Mouse (Mus musculus) neutrophil, adult 5-6 weeks (primary cell): ENCODE data around the gene Cd300lb. TPM values are rescaled to one million over a fixed set of nuclear protein-coding genes. Genes with fewer than 3 reads are reported as not detected.
"Not testable (repeated sequence)": the region's sequence is repeated elsewhere in the genome, so short reads cannot be mapped to it uniquely, and the experiment has no call there.

Experiments used
- ATAC-seq: fragments of 151-379, 151-347 bp; 2 replicates; pipeline ENCODE4 v1.8.0; 2017; ENCODE audit warnings: mild to moderate bottlenecking, moderate TSS enrichment; ENCODE audit not compliant: insufficient number of reproducible peaks, poor library complexity, low FRiP score, severe bottlenecking; ENCODE audit errors: extremely low read depth
- total RNA-seq: library from RNA; stranded (forward); fragments of 200-1000 nt; gene quantifications from 2 replicates; pipeline ENCODE4 v1.2.3, GENCODE M21; 2017

Cd300lb gene
- total RNA-seq = 222 and 223 TPM in 2 replicates

DNA sequence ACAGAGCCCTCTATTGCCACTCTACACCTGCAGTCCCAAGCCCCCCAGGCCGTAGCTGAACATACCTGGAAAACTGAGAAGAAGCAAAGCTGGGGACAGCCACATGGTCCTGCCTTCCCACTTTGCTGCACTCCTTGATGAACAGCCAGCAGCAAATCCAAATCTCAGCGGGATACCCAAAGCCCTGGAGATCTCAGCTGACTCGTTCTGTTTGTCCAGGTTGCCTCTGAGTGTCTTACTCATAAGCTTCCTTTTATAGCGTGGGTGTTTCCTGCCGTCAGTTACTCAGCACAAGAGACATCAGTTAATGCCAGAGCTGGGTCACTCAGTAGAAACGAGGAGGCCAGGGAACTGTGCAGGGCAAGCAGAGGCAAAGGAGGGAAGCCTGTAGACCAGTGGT lies at the start of gene Cd300lb:
Gene Cd300lb (minus strand): TSS at position 243 of the 400 bp plus-strand sequence.
- ATAC-seq = peak; percentile 42

DNA sequence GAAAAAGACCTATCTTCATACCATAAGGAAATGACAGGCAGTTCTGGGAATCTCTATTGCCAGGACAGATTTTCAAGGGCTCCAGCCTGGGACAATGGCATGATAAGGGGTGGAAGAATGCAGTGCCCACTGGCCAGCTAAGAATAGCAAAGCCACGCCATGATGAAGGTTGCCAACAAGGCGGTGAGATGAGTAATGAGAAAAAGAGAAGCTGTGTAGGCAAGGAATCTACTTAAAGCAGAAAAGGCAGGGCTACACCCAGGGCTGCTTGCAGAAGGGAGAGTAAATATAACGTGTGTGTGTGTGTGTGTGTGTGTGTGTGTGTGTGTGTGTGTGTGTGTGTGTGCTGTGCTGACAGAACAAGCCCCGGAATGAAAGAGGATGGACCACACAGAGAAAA lies 47.7 kb upstream of the Cd300lb start:
- no peak for ATAC-seq

DNA sequence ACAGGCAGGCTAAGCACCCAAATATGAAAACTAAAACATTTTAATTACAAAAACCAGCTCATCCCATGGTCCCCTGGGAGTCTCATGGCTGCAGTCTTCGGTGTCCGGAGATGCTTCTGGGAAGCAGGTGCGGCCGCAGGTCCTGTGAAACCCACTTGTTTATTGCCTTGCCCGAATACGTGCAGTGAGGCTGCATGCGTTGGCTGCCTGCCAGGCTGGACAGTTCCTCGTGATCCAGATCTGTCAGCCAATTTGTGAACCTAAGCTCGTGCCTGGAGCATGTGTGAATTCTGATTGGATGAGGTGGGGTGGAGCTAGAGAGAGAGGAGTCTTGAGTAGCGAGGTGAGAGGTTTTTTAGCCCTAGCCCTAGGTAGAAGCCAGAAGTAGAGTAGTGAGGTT lies 38.5 kb upstream of the Cd300lb start:
- no peak for ATAC-seq

DNA sequence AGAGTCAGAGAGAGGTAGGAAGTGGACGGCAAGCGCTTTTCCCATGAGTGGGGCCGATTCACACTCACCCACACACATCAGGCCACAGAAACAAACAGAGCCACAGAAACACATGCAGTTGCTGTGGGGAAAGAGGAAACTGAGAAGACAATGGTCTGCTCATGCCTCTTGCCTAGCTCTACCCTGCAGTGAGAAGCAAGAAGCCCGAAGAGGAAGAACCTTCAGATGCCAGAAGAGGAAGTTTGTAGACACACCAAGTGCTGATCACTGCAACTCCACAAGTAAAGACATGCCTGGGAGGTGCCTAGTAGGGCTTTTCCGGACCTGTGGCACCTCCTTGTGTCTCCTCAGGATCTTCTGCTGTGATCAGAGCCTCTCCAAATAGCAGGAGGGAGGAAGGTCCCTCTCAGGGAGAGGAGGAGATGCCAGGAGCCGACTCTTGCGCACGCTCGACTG lies 34.6 kb upstream of the Cd300lb start, which contains the start of gene Cd300c:
Gene Cd300c (minus strand): TSS at position 406 of the 456 bp plus-strand sequence.
- peak; percentile 76 for ATAC-seq

DNA sequence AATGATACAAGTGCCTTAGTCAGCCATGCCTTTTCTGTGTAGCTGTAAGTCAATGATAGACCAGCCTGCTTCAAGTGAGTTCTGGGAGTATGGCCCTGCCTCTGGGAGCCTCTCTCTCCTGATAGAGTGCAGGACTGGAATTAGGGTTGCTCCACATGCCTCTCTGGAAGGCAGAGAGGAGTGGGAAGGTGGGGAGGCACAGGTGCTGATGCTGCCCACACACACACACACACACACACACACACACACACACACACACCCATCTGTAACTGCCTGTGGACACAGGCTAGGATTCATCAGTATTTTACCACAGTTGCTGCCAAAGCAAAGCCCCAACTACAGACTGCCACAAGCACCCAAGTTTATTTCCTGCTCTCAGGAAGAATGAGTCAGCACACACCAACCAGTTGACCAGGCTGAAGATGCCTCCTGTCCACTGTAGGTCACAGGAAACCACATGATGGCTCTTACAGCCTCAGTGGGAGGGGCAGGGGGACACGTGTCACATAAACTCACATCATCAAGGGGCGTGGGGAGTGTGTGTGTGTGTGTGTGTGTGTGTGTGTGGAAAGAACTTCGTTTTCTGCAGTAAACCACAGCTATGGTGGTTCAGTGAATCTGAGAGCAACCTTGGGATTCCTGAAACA lies 31.1 kb upstream of the Cd300lb start:
- peak; percentile 89 for ATAC-seq

DNA sequence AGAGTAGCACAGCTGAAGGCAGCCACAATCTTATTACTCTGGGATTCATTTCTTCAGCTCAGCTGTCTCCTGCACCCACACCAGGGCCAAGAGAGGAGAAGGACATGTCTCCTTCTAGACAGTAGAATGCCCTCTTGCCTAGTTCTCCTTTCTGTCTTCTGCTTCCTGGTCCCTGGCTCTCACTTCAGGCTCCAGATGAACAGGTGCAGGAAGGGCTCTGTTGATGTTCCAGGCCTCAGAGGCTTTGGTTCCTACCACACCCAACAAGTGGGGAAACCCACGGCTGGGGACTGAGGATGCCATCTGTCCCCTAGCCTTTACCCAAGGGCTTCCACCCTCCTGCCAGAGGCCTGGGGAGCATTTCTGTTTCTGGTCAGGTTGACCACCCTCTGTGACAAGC lies 26.2 kb upstream of the Cd300lb start:
- ATAC-seq = no peak

DNA sequence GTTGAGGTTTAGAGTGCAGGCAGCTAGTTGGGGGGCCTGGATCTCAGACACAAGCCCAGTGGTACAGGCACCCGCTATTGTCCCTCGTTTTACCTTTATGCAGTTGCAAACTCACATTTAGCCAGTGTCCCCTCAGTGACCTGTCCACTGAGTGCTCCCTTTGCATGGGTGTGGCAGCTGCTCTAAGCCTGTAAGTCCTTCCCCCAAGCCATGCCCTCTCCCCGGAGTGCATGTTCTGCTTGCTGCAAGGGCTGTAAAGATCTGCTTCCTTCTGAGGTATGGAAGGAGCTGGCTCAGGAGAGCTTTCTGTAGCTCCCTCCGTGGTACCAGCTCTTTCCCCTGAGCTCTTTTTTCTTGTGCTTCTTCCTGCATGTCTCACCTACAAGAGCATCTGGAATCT lies 595 bp downstream of the Cd300lb start:
- ATAC-seq = peak; percentile 14; the same call in 1 of the 2 replicates

DNA sequence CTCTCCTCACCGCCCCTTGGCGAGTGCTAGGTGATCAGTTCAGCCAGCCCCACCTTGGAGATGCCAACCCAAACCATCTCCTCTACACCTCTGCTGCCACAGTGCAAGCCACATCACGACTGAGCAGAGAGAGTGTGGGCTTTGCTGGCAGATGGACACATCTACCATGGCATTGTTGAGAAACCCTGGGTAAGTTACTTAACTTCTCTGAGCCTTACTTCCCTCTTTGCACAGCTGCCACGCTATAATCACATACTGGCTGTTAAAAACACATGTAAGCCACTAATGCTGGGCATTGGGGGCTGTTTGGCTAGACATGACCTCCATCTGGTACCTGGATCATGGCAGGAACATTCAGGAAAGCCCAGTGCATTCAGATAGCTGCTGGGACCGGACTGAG lies 3.1 kb downstream of the Cd300lb start:
- peak; percentile 68 for ATAC-seq

DNA sequence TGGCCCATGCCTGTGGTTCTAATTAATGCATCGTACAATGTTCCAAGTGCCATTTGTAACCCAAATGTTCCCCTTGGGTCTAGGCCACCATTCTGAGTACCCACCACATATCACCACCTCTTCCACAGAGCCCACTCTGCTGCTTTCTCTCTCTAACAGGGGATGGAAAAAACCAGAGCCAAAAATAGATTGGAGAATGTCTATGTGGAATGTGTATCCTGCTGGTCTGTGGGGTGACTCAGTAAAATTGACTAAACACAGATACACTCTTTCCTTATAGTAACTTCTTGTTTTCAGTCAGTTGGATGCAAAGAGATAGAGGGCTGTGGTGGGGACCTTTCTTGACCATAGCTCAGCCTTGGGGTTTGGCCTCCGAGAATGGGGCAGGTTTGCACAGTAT lies 4.6 kb downstream of the Cd300lb start:
- ATAC-seq = no peak

DNA sequence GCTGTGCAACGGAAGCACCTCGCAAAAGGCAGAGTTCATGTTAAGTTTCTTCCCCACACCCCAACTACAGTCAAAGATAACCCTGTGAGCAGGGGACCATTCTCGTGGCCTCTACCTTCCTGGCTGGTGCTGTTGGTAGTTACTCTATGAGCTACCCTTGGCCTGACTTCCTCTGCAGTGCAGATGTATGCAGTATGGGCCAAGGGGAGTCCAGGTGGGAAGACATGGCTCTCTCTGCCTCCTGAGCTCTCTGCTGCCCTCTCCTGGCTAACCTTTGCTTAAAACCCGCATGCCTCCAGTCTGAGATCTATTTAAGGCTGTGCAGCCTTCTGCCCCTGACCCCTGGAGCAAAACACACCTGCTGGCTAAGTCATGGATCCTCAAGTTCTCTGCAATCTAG lies 10.2 kb downstream of the Cd300lb start:
- peak; percentile 57; the same call in 1 of the 2 replicates for ATAC-seq

DNA sequence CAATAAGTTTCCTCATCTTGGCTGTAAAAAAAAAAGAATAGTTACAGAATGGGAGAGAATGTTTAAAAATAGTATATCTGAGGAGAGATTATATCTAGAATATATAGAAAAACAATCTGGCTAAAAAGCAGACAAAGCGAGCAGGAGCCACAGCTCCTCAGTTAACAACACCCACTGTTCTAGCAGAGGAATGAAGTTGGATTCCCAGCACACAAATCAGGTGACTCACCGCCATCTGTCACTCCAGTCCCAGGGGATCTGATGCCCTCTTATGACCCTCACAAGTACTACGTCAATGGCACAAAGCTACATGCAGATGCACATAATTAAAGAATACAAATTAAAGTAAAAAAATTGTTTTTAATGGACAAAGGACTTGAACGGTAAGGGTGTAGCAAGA lies 11.7 kb downstream of the Cd300lb start:
- ATAC-seq = no peak

DNA sequence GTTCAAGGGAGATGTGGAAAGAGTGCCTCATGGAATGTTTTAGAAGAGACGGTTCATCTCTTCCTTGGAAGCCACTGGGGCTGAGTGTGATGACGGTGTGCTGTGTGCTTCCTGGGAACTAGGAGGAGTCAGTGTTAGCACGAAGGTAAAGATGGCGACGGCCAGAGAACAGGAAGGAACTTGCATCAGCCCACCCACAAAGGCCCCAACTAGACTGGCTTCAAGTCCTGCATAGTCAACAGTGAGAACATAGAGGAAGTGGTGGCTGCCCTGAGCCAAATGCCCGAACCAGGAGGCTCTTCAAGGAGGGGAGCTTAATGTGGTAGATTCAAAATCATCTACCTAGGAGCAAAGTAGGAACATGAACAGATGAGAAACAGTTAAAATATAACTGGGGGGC lies 17.1 kb downstream of the Cd300lb start:
- peak; percentile 76 for ATAC-seq

DNA sequence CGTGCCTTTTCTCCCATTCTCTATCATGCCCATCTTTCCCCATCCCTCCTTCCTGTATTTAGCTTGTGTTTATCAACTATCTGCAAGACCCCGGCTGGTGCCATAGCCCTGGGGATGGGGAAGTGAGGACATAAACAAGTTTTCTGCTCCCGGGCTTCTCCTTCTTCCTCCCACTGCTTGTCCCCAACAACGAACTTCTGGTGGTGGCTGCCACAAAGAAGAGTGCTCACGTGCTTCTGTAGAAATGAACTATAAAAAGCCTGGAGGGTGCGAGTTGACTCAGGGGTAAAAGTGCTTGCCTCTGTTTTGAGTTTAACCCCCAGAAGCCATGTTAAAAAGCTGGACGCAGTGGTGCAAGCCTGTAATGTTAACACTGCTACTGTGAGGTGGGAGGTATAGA lies 19.2 kb downstream of the Cd300lb start:
- no peak for ATAC-seq

DNA sequence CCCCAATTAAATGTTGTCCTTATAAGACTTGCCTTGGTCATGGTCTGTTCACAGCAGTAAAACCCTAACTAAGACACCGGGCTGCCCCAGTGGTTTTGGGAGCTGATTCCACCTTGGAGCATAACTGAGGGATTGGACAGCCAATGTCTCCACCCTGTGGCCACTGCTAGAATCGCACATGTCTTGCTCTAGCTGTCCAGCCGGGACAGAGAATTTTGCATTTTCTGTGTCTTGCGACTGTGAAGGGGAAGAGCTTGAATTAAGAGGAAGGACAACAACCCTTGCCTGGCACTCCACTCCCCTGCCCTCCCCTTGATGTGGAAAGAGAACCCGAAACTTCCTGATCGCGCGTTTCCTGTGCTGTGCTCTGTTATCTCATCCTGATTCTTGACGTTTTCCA lies 21.3 kb downstream of the Cd300lb start:
- ATAC-seq = peak; percentile 70

DNA sequence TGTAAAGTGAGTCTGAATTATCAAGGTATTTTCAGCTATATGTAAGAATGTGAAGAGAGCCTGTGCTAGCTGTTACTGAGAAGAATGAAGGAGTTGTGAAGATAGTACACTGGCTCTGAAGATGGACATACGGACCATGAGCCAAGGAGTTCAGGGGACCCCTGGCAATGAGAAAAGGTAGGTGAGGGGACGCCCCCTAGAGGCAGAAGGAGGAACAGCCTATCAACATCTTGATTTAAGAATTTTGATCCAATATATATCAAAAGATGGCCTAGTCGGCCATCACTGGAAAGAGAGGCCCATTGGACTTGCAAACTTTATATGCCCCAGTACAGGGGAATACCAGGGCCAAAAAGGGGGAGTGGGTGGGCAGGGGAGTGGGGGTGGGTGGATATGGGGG lies 24.6 kb downstream of the Cd300lb start:
- not testable (repeated sequence) for ATAC-seq

DNA sequence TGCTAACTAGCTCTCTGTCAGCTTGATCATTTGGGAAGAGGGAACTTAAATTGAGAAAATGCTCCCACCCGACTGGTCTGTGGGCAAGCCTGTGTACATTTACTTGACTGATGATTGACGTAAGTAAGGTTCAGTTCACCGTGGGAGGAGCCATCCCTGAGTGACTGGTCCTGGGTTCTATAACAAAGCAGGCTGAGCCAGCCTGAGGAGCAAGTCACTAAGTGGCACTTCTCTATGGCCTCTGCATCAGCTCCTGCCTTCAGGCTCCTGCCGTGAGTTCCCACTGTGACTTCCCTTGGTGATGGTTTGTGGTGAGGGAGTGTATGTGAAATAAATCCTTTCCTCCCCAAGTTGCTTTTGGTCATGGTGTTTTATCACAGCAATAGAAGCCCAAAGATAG lies 26.1 kb downstream of the Cd300lb start:
- peak; percentile 30; the same call in 1 of the 2 replicates for ATAC-seq

DNA sequence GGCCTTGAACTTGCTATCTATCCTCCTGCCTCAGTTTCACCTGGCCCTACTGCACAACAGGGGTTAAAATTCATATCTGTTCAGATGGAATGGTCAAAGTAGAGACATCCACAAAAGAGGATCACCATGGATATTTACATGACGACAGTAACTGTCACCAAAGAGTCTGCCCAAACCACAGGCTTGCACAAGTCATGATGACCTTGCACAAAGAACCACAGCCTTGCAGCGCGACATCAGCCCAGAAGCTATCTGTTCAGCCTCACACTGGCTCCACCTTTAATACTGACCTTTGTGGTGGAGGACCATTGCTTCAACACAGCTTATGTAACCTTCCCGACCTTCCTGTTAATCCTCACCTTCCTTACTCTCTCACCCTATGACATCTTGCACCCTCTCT lies 26.6 kb downstream of the Cd300lb start:
- ATAC-seq = peak; percentile 93

DNA sequence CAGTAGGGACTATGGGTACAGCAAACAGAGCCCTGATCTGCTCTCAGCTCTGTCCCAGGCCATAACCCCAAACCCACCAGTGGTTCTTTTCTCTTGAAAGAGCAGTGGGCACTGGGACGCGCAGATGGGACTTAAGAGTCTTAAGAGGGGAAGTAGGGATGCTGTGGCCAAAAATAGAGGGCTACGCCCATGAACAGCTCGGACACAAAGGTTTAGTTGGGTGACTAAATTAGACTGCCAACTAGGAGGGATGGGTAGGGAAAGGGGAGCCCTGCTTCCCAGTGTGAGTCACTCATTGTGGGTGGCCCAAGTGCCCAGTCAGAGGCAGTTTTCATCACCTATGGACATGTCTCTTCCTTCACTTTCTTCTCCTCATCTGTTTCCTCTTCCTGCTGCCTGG lies 31.0 kb downstream of the Cd300lb start:
- ATAC-seq = no peak

DNA sequence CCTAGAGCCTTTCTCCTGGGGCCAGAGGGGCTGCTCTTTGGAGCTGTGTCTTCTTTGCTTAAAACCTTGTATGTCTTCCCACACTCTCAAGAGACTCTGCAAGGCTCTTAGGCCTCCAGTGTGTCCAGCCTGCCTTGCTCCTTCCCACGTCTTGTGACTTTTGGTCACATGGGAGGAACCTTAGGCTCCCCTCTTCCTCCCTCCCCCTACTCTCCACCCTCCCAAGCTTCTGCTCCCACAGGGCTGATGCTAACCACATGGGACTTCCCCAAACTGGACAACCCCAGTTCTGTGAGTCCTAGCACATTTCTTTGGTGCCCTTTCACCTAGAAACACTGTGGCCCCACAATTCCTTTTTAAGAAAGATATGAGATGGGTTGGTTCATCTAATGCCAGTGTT lies 36.2 kb downstream of the Cd300lb start:
- ATAC-seq = peak; percentile 86

DNA sequence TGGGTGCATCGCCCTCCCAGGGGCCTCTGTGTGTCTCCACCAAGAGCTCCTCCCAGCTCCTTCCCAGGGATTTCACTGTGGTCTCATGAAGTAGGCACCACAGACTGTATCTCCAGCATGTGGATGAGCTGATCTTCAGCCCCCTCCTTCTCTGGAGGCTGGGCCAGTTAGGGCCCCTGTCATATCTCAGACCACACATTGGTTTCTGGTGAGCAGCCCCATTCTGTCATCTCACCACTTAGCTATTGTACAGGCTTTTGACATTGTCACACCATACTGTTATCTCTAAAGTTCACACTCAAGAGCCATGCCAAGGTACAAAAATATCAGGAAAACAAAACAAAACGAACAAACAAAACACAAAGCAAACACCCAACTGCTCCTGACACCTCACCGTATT lies 38.1 kb downstream of the Cd300lb start:
- no peak for ATAC-seq

DNA sequence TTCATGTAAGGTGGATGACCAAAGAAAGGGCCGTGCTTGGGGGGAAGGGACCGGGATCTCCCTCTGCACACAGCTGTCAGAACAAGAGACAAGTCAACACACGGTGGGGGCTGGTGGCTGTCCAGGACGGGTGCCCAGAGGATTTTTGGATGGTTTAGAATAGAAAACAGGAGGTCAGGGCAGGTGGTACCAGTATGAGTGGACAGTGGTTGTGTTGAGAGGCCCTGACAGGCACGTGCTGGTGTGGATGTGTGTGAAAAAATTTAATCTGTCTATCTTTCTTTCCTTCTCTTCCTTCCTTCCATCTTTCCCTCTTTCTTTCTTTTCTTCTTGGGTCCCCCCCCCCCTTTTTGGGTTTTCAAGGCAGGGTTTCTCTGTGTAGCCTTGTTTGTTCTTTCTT lies 43.6 kb downstream of the Cd300lb start:
- ATAC-seq = no peak
